Mouse (Mus musculus): ENCODE measurements around the gene Fsip1.

- no peak for TF ChIP-seq CTCF (IDR thresholded peaks at IDR 0.05; ENCODE audit: control insufficient read depth, insufficient read depth, low read length)
- TF ChIP-seq POLR2A (IDR thresholded peaks at IDR 0.05; ENCODE audit: borderline replicate concordance, control insufficient read depth, low read depth, low read length) = no peak
Measured at GRCm38 (mm10) chr2:118262673-118263072, 5.9 kb upstream of the Fsip1 start.
